Mouse (Mus musculus): ENCODE measurements around the gene Lrig3. TPM values are rescaled to one million over a fixed set of nuclear protein-coding genes. Genes with fewer than 3 reads are reported as not detected.

Gene Lrig3
- polyA plus RNA-seq (2015; fragmentation: Illumina TruSeq; extraction: RNeasy Lipid Tissue Mini Kit (QIAGEN cat#74804); ENCODE audit: insufficient read depth, low read depth, low replicate concordance) = 0.98 TPM

GRCm38 (mm10) chr10:125965968-125966480, at the start of gene Lrig3:
Gene Lrig3 (plus strand): TSS chr10:125966168.

